In genomic region chrX:103695165-103695996, GRCm38 (mm10) we compare ENCODE assay signal across 8 mouse cellular contexts.
DNase-seq lines count a peak whose midpoint lies in the region; ATAC-seq lines count a peak whose summit lies in the region.

No protein-coding gene starts in this region.

- no peaks in the 10 kb centered on the region for H3K4me1 ChIP-seq in intestine, embryonic 14.5 days (replicated peaks; ENCODE audit: control insufficient read depth, insufficient read depth, low read length)
- peaks cover 48% of the 10 kb centered on the region for H3K4me1 ChIP-seq in megakaryocyte, embryonic 14.5 days

- no peaks in the 10 kb centered on the region for H3K9me3 ChIP-seq in intestine, embryonic 14.5 days (ENCODE audit: control insufficient read depth, low read length)
- H3K9me3 ChIP-seq in megakaryocyte, embryonic 14.5 days = peaks cover 8% of the 10 kb centered on the region

- H3K4me2 ChIP-seq in intestine, embryonic 14.5 days (ENCODE audit: low read length) = peak overlapping the region; percentile 65

- intact Hi-C loops in gastrocnemius, postnatal 36 days (cut with DNase I) = loop anchor here (5.0 kb wide), 1 partner anchor 152 kb away; no protein-coding TSS in a partner anchor
- intact Hi-C loops in left cerebral cortex, postnatal 10 days (cut with DNase I) = loop anchor here (5.0 to 10.0 kb wide), 3 partner anchors 127 to 219 kb away; partner anchors contain the start of gene Slc16a2

- peak overlapping the region; percentile 37 for H3K4me3 ChIP-seq in intestine, embryonic 14.5 days (ENCODE audit: low read depth, low read length)
- peak overlapping the region; percentile 91 for H3K4me3 ChIP-seq in megakaryocyte, embryonic 14.5 days (replicated peaks)

- peak overlapping the region; percentile 51; the same call in 1 of the 2 replicates for H3K27ac ChIP-seq in intestine, embryonic 14.5 days (ENCODE audit: low read depth)

- H3K27me3 ChIP-seq in intestine, embryonic 14.5 days (replicated peaks; ENCODE audit: control insufficient read depth, insufficient read depth, low read length) = peaks cover 53% of the 10 kb centered on the region
- H3K27me3 ChIP-seq in megakaryocyte, embryonic 14.5 days (replicated peaks) = peaks cover 38% of the 10 kb centered on the region

- peak overlapping the region; percentile 35 for H3K9ac ChIP-seq in intestine, embryonic 14.5 days (ENCODE audit: low read length)

- H3K36me3 ChIP-seq in intestine, embryonic 14.5 days (ENCODE audit: control insufficient read depth, insufficient read depth, low read length) = no peaks in the 10 kb centered on the region
- H3K36me3 ChIP-seq in megakaryocyte, embryonic 14.5 days (replicated peaks; ENCODE audit: low read length) = no peaks in the 10 kb centered on the region

- peak; percentile 27 for DNase-seq in ovary, adult 18-20 months (ENCODE audit: low spot score)
- no peak for DNase-seq in ovary, postnatal 10 days (ENCODE audit: low spot score)
- DNase-seq in embryo, embryonic 10.5 days (ENCODE audit: low spot score) = peak; percentile 63
- DNase-seq in gastrocnemius, postnatal 36 days = peak; percentile 43 to 44
- DNase-seq in intestine, embryonic 14.5 days (ENCODE audit: low spot score) = peak; percentile 72
- peak; percentile 56 to 83 for DNase-seq in left cerebral cortex, postnatal 10 days (ENCODE audit: extremely low spot score in 1 of 2, low spot score in 2 of 2)
- peak; percentile 52 for DNase-seq in skeletal muscle tissue, adult 2 months (ENCODE audit: low read depth, low spot score)

- peak; percentile 79 for ATAC-seq in intestine, embryonic 14.5 days (replicated peaks; ENCODE audit: low FRiP score, low TSS enrichment, low read depth)

- 2% methylated on average over 33 of the region's 41 CpGs for WGBS in intestine, embryonic 14.5 days
